Mouse (Mus musculus): ENCODE measurements around the gene Rbm15.

Rbm15 gene

DNA sequence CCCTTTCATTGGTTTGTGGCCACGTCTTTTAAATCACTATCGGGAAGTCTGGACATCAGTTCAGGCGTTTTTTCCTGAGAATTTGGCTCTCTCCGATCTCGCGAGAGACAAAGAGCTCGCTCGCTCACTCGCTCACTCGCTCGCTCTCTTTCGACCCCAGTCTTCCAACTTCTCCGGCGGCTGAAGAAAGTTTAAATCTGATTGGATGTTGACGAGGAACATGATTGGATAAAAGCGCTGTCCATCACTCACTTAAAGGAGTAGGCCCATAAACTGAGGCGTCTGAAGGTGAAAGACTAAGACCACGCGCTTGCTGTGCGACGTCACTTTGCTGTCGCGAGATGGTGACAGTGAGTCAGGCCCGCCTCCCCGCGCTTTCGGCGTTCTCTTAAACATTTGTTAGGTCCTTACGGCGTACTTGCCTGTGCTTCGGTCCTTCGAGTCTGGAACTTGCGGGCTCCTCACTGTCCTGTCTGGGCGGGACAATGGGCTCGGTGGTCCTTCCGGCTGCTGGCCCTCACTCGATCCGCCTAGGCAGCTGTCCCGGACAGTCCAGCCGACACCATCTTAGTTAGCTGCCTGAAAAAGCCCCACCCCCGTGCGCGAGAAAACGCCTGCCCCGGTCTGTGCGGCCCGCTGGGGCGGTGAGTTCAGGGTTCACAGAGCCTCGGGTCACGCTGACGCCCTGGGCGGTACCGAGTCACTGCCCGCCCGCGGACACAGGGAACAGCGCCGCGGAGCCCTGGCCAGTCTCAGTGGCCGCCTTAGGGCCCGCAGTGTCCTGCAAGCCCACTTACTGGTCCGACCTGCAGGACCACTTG lies at the start of gene Rbm15:
Gene Rbm15 (minus strand): TSS at position 293 of the 821 bp plus-strand sequence.
- peak; percentile 100 for DNase-seq (ENCODE audit: extremely low spot score, low read depth, low spot score)

DNA sequence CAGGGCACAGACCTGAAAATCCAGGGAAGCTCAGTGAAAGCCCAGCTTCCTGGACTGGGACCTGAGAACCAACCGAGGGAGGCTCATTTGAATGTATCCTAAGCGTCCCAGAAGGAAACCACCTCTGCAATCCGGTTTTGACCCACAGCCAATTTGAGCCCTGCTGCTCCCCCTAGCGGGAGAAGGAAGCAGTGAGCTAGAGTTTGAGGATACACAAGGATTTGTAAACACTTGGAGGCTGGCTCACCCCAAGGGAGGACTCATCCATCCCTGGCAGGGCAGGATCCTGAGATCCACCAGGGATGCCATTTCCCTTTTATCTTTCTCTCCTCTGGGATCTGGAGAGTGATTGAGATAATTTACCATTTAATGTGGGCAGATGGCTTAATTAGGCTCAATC lies 45.9 kb upstream of the Rbm15 start:
- peak; percentile 57 for DNase-seq (ENCODE audit: extremely low spot score, low read depth, low spot score)

DNA sequence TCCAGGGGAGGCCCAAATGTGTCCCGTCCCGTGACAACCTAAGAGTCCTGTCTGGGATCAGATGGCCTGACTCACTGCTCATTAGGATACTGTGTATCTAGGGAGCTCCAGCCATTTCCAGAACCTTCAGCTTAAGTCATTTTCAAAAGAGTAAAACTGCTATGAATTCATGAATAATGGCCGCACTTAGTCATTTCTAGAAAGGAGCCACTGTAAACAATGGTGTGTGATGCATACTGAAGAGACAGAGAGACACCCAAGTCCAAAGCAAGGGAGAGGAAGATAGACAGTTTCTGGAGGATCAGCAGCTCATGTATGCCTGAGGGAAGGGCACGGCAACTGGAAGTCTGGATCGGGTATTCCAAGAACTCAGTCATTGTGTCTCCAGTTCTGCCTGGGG lies 45.2 kb upstream of the Rbm15 start:
- DNase-seq (ENCODE audit: extremely low spot score, low read depth, low spot score) = no peak

DNA sequence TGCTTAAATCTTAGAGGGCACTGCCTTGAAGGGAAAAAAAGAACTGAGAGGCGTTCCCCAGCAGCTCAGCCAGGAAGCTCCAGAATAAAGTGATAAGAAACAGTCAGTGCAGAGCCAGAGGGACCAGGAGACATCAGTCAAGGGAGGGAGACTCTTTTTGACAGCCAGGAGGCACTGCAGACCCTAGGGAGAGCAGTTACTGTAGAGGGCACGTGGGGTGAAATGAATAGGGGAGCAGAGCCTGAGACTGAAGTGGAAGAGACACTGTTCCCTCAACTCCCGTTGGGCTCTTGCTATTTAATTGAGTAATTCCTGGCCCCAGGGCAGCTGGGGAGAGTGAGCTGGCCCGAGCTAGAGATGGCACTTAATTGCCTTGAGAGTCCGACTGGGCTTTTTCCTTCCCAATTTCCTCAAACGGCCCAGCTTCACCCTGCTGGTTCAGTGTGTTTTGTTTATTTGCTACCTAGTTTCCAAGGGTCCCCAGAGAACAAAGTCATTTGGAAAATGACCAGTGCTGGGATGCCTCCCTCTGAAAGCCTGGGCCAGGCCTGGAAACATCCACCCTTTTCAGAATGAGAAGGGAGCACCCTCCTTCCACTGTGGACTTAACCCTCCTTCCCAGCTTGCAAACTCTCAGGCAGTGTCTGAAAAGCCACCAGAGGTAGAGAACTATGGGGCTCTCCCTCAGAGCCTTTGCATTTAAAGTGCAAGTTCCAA lies 41.6 kb upstream of the Rbm15 start:
- DNase-seq (ENCODE audit: extremely low spot score, low read depth, low spot score) = no peak

DNA sequence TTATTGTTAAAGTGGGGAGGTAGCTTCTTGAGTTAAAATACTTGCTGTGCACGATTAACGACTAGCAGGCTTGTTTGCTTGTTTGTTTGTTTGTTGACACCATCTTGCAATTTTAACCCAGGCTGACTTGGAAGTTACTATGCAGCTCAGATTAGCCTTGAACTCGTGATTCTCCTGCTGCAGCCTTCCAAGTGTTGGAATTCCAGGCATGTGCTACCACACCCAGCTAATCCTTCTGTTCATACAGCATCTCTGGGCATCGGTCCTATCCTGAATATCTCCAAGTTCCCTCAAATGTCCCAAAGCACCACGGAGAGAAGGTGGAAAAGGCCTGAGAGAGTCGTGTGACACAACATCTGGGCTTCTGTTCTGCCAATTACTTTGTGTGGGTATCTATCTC lies 35.7 kb upstream of the Rbm15 start:
- DNase-seq (ENCODE audit: extremely low spot score, low read depth, low spot score) = no peak

DNA sequence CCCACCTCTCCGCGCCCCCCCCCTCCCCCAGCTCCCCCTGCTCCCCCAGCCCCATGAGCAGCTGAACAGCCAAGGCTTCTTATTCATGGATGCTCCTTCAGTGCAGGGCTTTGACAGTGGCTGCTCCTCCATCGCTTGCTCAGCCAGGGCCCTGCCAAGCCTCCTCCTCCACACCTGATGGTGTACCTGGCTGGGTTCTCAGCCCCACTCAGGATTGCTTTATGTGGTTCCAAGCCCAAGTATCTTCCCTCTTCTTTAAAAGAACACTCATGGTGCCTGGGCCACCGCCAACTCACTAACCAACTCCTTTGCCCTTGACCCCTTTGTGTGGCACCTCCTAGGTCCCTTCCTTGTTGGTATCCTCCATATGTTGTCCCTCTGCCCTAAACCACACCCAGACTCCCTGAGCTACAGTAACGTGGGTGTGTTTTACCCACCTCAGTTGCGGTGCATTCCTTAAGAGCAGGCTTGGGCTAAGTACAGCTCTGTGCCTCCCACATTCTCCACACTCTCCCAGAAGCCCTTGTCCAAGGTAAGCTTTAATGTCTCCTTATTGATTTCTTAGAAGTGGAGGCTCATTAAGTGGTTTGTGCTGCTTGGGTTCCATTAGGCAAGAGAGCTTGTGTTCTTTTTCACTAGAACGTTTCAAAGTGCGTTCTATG lies 34.6 kb upstream of the Rbm15 start:
- DNase-seq (ENCODE audit: extremely low spot score, low read depth, low spot score) = no peak

DNA sequence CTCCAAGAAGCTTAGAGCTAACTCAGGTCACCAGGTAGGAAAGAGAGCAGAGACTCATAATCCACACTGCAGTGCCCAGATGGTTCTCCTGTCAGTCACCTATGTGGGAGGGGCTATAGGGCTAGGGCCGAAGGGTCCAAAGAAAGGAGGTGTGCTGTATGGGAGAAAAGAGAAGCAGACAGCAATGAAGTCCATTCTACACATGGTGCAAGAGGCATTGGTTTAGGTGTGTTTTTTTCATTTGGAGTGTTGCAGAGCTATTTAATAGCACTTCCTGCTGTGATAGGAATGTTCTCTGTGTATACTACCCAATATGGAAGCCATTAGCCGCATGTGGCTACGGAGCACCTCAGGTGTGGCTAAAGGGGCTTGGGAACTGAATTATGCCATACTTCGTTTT lies 31.9 kb upstream of the Rbm15 start:
- DNase-seq (ENCODE audit: extremely low spot score, low read depth, low spot score) = no peak

DNA sequence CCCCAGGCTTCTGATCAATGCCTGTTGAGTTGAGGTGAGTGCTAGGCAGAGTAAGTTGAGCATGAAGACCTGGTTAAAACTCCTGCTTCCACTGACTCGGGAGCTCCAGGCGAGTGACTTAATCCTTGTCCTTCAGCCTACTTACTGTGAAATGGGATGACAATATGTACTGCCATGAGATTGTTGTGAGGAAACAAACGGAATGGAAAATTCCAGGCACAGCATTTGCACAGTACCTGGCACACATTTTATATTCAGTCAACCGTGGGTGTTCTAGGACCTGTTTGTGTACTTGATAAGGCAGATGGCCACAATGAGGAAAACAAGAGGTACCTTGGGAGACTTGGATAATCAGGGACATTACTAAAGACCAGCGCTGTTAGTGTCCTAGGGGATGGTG lies 29.9 kb upstream of the Rbm15 start:
- DNase-seq (ENCODE audit: extremely low spot score, low read depth, low spot score) = no peak

DNA sequence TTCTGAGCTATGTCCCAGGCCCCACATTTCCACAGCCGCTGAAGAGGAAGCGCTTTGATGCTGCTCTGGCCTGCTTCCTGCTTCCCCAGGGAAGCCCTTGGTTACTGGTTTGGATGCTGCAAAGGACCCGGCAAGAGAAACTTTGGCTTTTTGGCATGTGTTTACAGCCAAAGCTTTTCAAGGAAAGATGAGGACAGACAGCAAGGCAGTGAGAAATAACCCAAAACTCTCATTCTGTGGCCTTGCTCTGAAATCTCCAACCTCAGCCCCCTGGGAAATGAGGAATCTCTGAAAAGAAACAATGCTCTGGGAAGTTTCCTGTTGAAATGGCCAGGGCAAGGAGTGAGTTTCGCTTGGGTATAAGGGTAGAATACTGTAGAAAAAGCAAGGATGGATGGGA lies 26.9 kb upstream of the Rbm15 start:
- DNase-seq (ENCODE audit: extremely low spot score, low read depth, low spot score) = no peak

DNA sequence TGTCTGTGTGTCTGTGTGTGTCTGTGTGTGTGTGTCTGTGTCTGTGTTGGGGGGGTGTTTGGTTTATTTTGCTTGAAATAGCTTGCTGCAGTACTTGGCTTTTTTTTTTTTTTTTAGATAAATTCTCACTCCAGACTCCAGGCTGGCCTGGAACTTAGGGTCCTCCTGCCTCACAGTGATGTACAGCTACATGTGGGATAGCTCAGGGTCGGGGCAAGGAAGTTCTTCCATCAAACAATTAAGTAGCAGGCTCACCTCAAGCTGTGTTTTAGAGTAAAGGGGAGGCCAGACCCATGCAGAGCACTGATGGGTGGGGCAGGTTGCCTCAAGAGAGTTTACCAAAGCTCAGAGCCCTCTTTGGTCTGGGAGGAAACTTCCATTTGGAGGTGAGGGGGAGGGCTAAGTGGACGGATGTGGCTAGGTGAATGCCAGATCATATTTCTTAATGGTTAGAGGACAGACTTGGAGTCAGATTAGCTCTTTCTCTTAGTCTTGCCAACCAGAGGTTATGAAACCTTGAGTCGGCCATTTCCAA lies 24.3 kb upstream of the Rbm15 start:
- no peak for DNase-seq (ENCODE audit: extremely low spot score, low read depth, low spot score)

DNA sequence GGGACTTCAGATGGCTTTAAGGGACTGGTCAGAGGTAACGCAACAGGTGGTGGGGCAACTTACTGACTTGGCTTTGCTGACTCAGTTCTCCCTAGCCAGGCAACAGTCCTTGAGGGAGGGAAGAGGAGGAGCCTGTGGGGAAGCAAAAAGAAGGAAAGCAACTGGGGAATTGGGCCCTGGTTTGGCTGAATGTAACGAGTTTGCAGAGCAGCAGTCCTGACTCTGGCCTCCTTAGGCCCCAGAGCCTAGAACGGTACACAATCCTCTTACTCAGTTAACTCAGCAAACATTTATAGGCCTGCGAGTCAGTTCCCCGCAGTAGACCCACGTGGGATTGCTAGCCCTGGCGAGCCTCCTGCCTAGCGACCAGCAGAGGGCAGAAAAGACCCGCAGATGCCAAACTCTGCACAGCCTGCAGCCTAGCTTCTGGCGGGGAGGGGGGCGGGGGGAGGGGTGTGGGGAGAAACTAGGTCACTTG lies 23.5 kb upstream of the Rbm15 start:
- no peak for DNase-seq (ENCODE audit: extremely low spot score, low read depth, low spot score)

DNA sequence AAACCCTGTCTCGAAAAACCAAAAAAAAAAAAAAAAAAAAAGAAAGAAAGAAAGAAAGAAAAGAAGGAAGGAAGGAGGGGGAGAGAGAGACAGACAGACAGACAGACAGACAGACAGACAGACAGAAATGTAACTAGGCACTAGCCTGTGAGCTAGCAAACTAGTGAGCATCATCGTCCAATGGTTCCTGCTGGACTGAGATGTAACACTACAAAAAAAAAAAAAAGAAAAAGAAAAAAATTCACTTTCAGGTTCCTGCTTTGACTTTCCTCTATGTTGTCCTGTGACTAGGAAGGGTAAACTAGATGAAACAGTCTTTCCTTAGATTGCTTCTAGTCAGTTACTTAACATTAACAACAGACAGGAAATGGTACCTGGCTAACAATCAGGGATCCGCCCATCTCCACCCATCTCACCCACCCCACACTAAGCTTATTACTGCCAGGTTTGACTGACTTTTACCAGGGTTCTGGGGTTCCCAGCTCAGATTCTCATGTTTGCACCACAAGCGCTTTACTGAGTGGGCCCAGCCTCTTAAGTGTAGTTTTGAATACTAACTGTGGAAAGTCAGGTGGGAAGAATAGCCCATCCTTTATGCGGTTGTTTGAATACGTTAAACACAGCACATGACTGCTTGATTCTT lies 22.3 kb upstream of the Rbm15 start:
- no peak for DNase-seq (ENCODE audit: extremely low spot score, low read depth, low spot score)

DNA sequence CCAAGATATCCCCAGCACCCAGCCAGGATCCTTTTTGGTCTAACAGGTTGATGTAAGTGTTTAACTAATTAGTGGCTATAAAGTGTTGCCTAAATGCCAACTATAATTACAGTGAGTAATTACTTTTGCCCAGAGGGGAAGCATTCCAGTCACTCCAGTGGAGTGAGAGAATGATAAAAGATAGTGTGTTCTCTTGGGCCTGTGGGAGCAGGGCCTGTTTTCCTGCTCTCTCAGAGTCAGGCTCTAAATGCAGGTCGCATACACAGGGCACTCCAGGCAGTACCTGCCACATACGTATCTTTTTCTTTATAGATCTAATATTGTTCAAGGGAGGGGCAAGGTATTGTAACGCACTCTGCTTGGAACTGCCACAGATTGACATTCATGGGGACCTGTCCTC lies 18.2 kb upstream of the Rbm15 start:
- no peak for DNase-seq (ENCODE audit: extremely low spot score, low read depth, low spot score)

DNA sequence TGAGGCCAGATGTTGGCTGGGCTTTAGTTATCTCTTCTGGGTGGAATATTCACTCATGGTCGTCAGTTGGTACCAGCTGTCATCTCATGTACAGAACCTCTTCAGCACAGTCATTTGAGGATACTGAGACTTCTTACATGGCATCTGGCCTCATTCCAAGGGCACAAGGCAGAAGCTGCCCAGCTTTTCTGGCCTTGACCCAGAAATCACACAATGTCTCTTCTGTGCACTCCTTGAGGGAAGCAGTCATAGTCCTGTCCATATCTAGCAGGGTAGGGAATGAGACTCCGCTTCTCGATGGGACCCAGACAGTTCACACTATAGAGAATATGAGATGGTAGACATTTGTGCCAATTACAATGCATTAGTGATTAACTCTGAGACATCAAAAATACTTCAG lies 15.5 kb upstream of the Rbm15 start:
- no peak for DNase-seq (ENCODE audit: extremely low spot score, low read depth, low spot score)

DNA sequence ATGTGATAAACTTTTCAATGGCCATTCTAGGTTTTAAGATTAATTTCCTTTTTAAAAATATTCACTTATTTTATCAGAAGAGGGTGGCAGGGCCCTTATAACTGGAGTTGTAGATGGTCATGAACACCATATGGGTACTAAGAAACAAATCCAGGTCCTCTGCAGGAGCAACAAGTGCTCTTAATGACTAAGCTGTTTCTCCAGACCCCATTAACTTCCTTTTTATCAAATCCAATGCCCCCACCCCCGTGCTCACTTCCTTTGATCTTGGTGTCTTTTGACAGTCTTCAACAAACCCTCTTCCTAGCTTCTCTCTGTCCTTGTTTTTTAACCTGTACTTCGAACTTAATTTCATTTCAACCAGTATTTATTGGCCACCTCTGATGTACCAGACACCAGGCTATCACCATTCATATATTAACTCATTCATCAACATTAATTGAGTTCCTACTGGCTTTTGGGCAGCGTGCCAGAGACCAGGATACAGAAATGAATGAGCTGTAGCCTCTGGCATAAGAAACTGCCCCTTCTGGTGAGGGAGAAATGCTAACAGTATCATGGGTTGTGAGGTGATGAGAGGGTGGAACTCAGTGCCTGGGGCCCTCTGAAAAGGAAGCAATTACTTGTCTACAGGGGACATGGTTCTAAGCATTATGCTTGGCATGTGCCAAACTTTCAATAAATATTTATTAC lies 11.7 kb upstream of the Rbm15 start:
- no peak for DNase-seq (ENCODE audit: extremely low spot score, low read depth, low spot score)

DNA sequence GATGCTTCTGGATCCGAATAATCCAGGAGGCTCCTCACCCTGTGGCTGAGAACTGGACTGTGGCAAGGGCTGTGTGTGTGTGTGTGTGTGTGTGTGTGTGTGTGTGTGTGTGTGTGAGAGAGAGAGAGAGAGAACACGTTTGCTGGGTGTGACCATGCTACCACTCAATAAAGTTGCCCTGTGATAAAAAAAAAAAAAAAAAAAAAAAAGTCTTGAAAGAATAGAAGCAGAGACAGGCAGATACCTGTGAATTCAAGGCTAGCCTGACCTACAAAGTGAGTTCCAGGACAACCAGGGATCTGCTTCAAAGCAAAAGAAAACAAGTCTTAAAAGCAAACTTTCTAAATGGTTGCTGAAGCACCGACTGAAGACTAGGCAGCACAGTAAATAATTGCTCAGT lies 10.5 kb upstream of the Rbm15 start:
- DNase-seq (ENCODE audit: extremely low spot score, low read depth, low spot score) = no peak

DNA sequence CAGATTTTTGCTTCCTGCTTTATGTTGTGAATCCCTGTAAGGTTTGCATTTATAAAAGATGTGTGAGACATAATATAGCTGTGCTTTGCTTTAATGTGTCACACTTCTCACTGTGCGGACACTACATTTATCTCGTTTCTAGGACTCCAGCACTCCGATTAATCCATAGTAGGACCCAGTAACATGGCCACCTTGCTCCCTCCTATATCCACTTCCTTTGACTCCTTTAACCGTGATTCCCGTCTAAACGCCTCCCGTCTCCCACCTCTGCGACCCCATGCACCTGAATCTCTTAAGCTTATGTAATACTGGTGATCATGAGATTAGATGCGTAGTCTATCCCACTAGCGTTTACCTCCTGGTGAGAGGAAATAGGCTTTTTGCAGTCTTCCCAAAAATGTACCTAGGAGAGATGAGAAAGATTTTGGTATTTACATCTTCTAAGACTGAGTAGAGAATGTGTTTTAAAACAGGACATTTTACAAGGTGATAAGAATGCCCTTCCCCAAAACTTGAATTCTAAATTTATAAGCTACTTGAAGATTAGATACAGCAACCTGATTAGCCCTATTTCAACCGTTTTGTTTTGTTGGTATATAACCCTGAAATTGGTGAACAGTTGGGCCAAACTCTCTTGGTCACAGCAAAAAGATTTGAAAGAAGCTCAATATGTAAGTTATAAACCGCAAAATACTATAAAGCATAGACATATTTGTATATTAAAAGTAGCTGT lies 895 bp upstream of the Rbm15 start:
- DNase-seq (ENCODE audit: extremely low spot score, low read depth, low spot score) = peak; percentile 22

DNA sequence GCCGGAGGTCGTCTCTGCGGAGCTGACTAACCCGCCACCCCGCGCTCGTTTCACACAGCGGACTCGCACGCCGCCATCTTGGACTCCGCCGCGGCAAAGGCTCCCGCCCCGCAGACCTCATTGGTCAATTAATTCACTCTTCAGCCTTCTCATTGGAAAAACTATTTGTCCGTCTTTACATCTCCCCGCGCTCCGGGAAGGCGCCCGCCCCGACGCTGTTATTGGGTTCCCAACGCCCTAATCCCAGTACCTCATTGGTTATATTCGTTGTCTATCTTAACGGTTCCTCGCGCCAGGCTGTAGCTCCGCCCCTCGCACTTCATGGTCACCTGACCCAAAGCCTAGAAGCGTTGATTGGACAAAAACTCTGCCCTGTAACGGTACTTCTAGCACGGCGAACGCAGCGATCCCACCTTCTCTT lies 503 bp downstream of the Rbm15 start:
- DNase-seq (ENCODE audit: extremely low spot score, low read depth, low spot score) = no peak

DNA sequence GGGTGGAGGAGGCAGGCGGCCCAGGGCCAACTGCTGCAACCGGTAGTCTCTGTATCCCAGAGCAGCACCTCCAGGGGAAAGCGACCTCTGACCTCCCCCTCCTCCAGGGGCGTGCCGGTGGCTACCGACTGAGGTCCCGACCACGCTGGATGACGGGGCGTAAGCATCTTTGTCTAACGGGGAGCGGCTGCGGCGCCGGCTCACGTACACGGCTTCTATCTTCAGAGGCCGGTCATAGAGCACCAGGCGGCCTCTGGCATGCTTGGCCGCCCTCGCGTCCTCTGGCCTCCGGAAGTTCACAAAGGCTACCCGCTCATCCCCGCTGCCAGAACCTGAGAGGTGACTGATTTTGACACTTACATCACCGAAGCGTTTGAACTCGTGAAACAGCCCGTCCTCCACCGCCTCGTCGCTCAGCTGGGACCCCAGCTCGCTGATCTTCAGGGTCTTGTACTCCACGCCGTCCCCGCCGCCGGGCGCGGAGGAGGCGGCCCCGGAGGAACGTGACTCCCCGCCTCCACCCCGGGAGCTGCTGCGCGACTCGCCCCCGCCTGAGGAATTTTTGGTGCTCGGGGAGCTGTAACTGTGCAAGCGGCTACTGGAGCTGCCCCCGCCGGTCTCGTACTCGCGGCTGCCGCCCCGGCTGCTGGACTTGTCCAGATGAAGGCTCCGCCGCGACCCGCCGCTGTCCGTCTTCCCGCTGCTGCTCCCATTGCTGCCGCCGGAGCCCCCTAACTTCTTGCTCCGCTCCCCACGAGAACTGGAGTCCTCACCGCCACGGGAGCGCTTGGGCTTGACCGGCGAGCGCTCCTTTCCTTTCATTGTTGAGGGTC lies 1.1 kb downstream of the Rbm15 start:
- DNase-seq (ENCODE audit: extremely low spot score, low read depth, low spot score) = no peak
